Mouse (Mus musculus) midbrain, embryonic 10.5 days (tissue): ENCODE measurements around the gene Rhox4f. TPM values are rescaled to one million over a fixed set of nuclear protein-coding genes. Genes with fewer than 3 reads are reported as not detected.
"Not testable (repeated sequence)": the region's sequence is repeated elsewhere in the genome, so short reads cannot be mapped to it uniquely, and the experiment has no call there.

ENCODE experiments used
- DNase-seq: peaks from one replicate; pipeline ENCODE4 v3.0.0-alpha.2; 2017; ENCODE audit warnings: low spot score
- H3K27ac ChIP-seq: fragments of 300-500 bp; sonication (generic); replicated peaks from 2 replicates; pipeline ENCODE4 v1.5.1; 2016; ENCODE audit warnings: mild to moderate bottlenecking
- H3K27me3 ChIP-seq: fragments of 300-500 bp; sonication (generic); 2 replicates; pipeline ENCODE4 v1.6.1; 2016; ENCODE audit warnings: low read depth, mild to moderate bottlenecking; ENCODE audit not compliant: poor library complexity, severe bottlenecking
- H3K36me3 ChIP-seq: fragments of 300-500 bp; sonication (generic); 2 replicates; pipeline ENCODE4 v1.6.1; 2016; ENCODE audit warnings: mild to moderate bottlenecking, moderate library complexity
- H3K4me1 ChIP-seq: fragments of 300-500 bp; sonication (generic); 2 replicates; pipeline ENCODE4 v1.6.1; 2016
- H3K4me3 ChIP-seq: fragments of 300-500 bp; sonication (generic); 2 replicates; pipeline ENCODE4 v1.5.1; 2016; ENCODE audit warnings: mild to moderate bottlenecking, moderate library complexity
- H3K9me3 ChIP-seq: fragments of 300-500 bp; sonication (generic); replicated peaks from 2 replicates; pipeline ENCODE4 v1.6.1; 2016; ENCODE audit warnings: mild to moderate bottlenecking
- WGBS: fragments of 180-500 bp; shearing (Covaris S2); methylation state at CpG from one replicate; pipeline ENCODE4 v1.1.7; 2016; 5-methylcytosine and 5-hydroxymethylcytosine counted together
- polyA plus RNA-seq: library from polyadenylated mRNA; unstranded; fragments of >200 nt; fragmentation: Nextera tagmentation; extraction: Ambion mirVana; gene quantifications from 2 replicates; pipeline ENCODE4 v1.2.1, GENCODE M21; 2016

The Rhox4f gene
- not detected in 2 replicates for polyA plus RNA-seq

DNA sequence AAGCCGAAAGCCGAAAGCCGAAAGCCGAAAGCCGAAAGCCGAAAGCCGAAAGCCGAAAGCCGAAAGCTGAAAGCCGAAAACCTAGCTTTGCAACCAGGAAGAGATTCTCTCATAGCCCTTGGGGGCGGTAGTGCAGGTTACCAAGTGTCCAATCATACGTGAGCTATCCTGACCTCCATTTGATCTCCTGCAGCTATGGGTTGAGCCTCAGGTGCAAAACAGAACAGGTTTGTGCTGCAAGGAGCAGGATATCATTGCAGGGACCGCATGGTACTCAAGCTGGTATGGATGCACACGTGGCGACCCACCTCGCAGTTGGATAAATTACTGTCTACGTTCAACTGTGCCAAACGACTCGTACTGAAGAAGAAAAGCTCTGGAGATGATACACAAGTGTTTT, at the start of gene Rhox4f:
TSS of gene Rhox4f (minus strand) at position 101 of the 400 bp plus-strand sequence.
- H3K27ac ChIP-seq, H3K4me1 ChIP-seq, DNase-seq, H3K36me3 ChIP-seq, H3K9me3 ChIP-seq, H3K27me3 ChIP-seq, H3K4me3 ChIP-seq: not testable (repeated sequence)
- 95% methylated on average over 18 of the region's 19 CpGs for WGBS

DNA sequence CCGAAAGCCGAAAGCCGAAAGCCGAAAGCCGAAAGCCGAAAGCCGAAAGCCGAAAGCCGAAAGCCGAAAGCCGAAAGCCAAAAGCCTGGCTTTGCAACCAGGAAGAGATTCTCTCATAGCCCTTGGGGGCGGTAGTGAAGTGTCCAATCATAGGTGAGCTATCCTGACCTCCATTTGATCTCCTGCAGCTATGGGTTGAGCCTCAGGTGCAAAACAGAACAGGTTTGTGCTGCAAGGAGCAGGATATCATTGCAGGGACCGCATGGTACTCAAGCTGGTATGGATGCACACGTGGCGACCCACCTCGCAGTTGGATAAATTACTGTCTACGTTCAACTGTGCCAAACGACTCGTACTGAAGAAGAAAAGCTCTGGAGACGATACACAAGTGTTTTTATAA, 43.7 kb upstream of the Rhox4f start, which contains the start of gene Rhox4g:
TSS of gene Rhox4g (minus strand) at position 101 of the 400 bp plus-strand sequence.
- not testable (repeated sequence) for H3K27me3 ChIP-seq, DNase-seq, H3K4me3 ChIP-seq, H3K27ac ChIP-seq, H3K9me3 ChIP-seq, H3K4me1 ChIP-seq, H3K36me3 ChIP-seq
- 99% methylated on average over 17 of the region's 20 CpGs for WGBS

DNA sequence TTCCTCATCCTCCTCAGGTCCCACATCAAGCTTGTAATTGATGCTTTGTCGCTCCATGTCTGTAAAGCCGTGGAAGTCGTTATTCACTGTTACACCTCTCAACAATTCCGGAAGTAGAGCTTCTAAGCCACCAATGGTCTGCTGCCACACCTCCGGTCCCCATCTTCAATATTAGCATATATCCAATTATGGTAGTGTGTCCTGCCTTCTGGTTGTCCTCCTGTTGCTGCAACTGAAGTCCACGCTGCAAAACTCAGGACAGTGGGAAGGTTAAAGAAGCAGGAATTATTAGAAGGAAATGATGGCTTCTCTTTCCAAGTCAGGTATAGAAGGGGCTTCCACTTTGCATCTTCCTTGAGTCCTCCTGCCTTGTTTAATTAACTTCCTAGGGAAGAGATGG, 35.9 kb upstream of the Rhox4f start, which contains the start of gene Rhox2g:
TSS of gene Rhox2g (minus strand) at position 101 of the 400 bp plus-strand sequence.
- H3K4me3 ChIP-seq, DNase-seq, H3K4me1 ChIP-seq, H3K9me3 ChIP-seq, H3K27me3 ChIP-seq, H3K27ac ChIP-seq, H3K36me3 ChIP-seq: not testable (repeated sequence)
- WGBS, result 97% methylated on average over 6 of the region's 6 CpGs

DNA sequence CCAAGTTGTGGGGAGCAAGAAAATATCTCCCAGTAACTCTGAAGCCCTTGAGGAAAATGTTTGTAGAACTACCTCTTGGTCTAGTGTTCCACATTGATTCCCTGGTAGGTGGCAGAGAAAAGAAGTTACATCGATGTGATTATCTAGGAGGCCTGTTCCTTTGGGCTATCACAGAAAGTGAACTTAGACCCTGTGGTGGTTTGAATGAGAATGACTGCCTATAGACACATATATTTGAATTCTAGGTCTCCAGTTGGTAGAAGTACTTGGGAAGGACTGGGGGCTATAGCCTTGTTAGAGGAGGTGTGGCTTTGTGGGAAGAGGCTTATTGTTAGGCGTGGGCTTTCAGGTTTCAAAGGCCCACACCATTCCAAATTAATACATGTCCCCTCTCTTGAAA, 21.0 kb upstream of the Rhox4f start, which contains the start of gene Rhox3g:
TSS of gene Rhox3g (minus strand) at position 101 of the 400 bp plus-strand sequence.
- not testable (repeated sequence) for H3K27ac ChIP-seq, H3K4me3 ChIP-seq, H3K36me3 ChIP-seq, H3K27me3 ChIP-seq, H3K9me3 ChIP-seq, H3K4me1 ChIP-seq, DNase-seq
- WGBS, result 96% methylated on average over 2 of the region's 2 CpGs

DNA sequence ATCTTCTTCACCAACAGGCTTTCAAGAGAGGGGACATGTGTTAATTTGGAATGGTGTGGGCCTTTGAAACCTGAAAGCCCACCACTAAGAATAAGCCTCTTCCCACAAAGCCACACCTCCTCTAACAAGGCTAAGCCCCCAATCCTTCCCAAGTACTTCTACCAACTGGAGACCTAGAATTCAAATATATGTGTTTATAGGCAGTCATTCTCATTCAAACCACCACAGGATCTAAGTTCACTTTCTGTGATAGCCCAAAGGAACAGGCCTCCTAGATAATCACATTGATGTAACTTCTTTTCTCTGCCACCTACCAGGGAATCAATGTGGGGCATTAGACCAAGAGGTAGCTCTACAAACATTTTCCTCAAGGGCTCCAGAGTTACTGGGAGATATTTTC, 26.8 kb downstream of the Rhox4f start, which contains the start of gene Rhox3f:
TSS of gene Rhox3f (plus strand) at position 301 of the 400 bp plus-strand sequence.
- H3K36me3 ChIP-seq, H3K4me3 ChIP-seq, H3K27ac ChIP-seq, H3K27me3 ChIP-seq, DNase-seq, H3K4me1 ChIP-seq, H3K9me3 ChIP-seq: not testable (repeated sequence)

GRCm38 (mm10) chrX:37572638-37573037, 34.9 kb downstream of the Rhox4f start:
- H3K27me3 ChIP-seq, H3K4me1 ChIP-seq, H3K36me3 ChIP-seq, H3K4me3 ChIP-seq, H3K9me3 ChIP-seq, H3K27ac ChIP-seq, DNase-seq: not testable (repeated sequence)
- WGBS, result 67% methylated on average over 2 of the region's 2 CpGs

DNA sequence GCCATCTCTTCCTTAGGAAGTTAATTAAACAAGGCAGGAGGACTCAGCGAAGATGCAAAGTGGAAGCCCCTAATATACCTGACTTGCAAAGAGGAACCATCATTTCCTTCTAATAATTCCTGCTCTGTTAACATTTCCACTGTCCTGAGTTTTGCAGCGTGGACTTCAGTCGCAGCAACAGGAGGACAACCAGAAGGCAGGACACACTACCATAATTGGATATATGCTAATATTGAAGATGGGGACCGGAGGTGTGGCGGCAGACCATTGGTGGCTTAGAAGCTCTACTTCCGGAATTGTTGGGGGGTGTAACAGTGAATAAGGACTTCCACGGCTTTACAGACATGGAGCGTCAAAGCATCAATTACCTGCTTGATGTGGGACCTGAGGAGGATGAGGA, 36.4 kb downstream of the Rhox4f start, which contains the start of gene Rhox2f:
TSS of gene Rhox2f (plus strand) at position 301 of the 400 bp plus-strand sequence.
- not testable (repeated sequence) for H3K4me3 ChIP-seq, H3K27ac ChIP-seq, H3K36me3 ChIP-seq, H3K27me3 ChIP-seq, H3K4me1 ChIP-seq, DNase-seq, H3K9me3 ChIP-seq
- WGBS, result 91% methylated on average over 8 of the region's 8 CpGs

- H3K9me3 ChIP-seq, H3K36me3 ChIP-seq, H3K27ac ChIP-seq, H3K4me1 ChIP-seq, H3K27me3 ChIP-seq, H3K4me3 ChIP-seq, DNase-seq: not testable (repeated sequence)
- 97% methylated on average over 11 of the region's 18 CpGs for WGBS
Observed at GRCm38 (mm10) chrX:37557112-37557511, 50.4 kb downstream of the Rhox4f start, which contains the start of gene Rhox4e. Gene Rhox4e (plus strand): TSS chrX:37557412.

Other genes starting within 250 kb of the Rhox4f start
- gene Rhox3a2, start 227.7 kb downstream of the Rhox4f start, polyA plus RNA-seq, result not detected in 2 replicates
- 0.20 and 0.21 TPM in 2 replicates for gene Rhox4a2, start 216.9 kb downstream of the Rhox4f start, polyA plus RNA-seq
- gene Rhox2b, start 195.6 kb downstream of the Rhox4f start, polyA plus RNA-seq, result not detected in 2 replicates
- gene Rhox4b, start 175.2 kb downstream of the Rhox4f start, polyA plus RNA-seq, result 0.20 and 0.48 TPM in 2 replicates
- gene Rhox2c, start 154.0 kb downstream of the Rhox4f start, polyA plus RNA-seq, result 0.57 TPM in 1 of 2 replicates, not detected in the other
- gene Rhox3c, start 149.1 kb downstream of the Rhox4f start, polyA plus RNA-seq, result not detected in 2 replicates
- gene Rhox4c, start 127.4 kb downstream of the Rhox4f start, polyA plus RNA-seq, result not detected in 2 replicates
- not detected in 2 replicates for gene Rhox2d, start 114.3 kb downstream of the Rhox4f start, polyA plus RNA-seq
- gene Rhox4d, start 93.3 kb downstream of the Rhox4f start, polyA plus RNA-seq, result 0.14 TPM in 1 of 2 replicates, not detected in the other
- 0.25 TPM in 1 of 2 replicates, not detected in the other for gene Rhox2e, start 77.3 kb downstream of the Rhox4f start, polyA plus RNA-seq
- not detected in 2 replicates for gene Rhox3e, start 65.7 kb downstream of the Rhox4f start, polyA plus RNA-seq
- not detected in 2 replicates for gene Rhox4e, start 50.3 kb downstream of the Rhox4f start, polyA plus RNA-seq
- 0.24 TPM in 1 of 2 replicates, not detected in the other for gene Rhox2f, start 36.3 kb downstream of the Rhox4f start, polyA plus RNA-seq
- not detected in 2 replicates for gene Rhox3f, start 26.7 kb downstream of the Rhox4f start, polyA plus RNA-seq
- not detected in 2 replicates for gene Rhox3g, start 20.9 kb upstream of the Rhox4f start, polyA plus RNA-seq
- not detected in 2 replicates for gene Rhox2g, start 35.8 kb upstream of the Rhox4f start, polyA plus RNA-seq
- gene Rhox4g, start 43.6 kb upstream of the Rhox4f start, polyA plus RNA-seq, result not detected in 2 replicates
- gene Rhox3h, start 61.1 kb upstream of the Rhox4f start, polyA plus RNA-seq, result not detected in 2 replicates
- not detected in 2 replicates for gene Rhox2h, start 65.6 kb upstream of the Rhox4f start, polyA plus RNA-seq
- gene Rhox5, start 197.1 kb upstream of the Rhox4f start, polyA plus RNA-seq, result 1.8 and 1.9 TPM in 2 replicates
- gene Rhox6, start 219.2 kb upstream of the Rhox4f start, polyA plus RNA-seq, result not detected in 2 replicates
- gene Rhox7a, start 224.0 kb upstream of the Rhox4f start, polyA plus RNA-seq, result not detected in 2 replicates